Mouse (Mus musculus) limb, embryonic 14.5 days (tissue): ENCODE data around the gene Dstyk. TPM values are rescaled to one million over a fixed set of nuclear protein-coding genes. Genes with fewer than 3 reads are reported as not detected.

Experiments used
- ATAC-seq: fragments of 200-750 bp; cut with Nextera tagmentation; 2 replicates; pipeline ENCODE4 v1.8.0; 2017; ENCODE audit warnings: low read depth, moderate number of reproducible peaks, moderate TSS enrichment; ENCODE audit not compliant: low FRiP score
- DNase-seq: peaks from one replicate; pipeline ENCODE4 v3.0.0-alpha.2; 2015; ENCODE audit warnings: low spot score
- H3K27ac ChIP-seq: fragments of 300-500 bp; sonication (generic); replicated peaks from 2 replicates; pipeline ENCODE4 v1.5.1; 2014; ENCODE audit warnings: low read depth, mild to moderate bottlenecking, low read length, moderate library complexity, mixed read lengths
- H3K27me3 ChIP-seq: fragments of 300-500 bp; sonication (generic); 2 replicates; pipeline ENCODE4 v1.6.1; 2014; ENCODE audit warnings: low read length, mixed read lengths; ENCODE audit not compliant: control insufficient read depth, insufficient read depth
- H3K36me3 ChIP-seq: fragments of 300-500 bp; sonication (generic); 2 replicates; pipeline ENCODE4 v1.6.1; 2014; ENCODE audit warnings: mild to moderate bottlenecking, low read length, moderate library complexity, mixed read lengths; ENCODE audit not compliant: control insufficient read depth, insufficient read depth
- H3K4me1 ChIP-seq: fragments of 300-500 bp; sonication (generic); 2 replicates; pipeline ENCODE4 v1.6.1; 2014; ENCODE audit warnings: antibody characterized with exemption, low read length, mixed read lengths; ENCODE audit not compliant: control insufficient read depth, insufficient read depth
- H3K4me2 ChIP-seq: fragments of 300-500 bp; sonication (generic); replicated peaks from 2 replicates; pipeline ENCODE4 v1.6.1; 2014; ENCODE audit warnings: low read depth, mild to moderate bottlenecking, low read length, moderate library complexity; ENCODE audit not compliant: severe bottlenecking
- H3K4me3 ChIP-seq: fragments of 300-500 bp; sonication (generic); replicated peaks from 2 replicates; pipeline ENCODE4 v1.5.1; 2014; ENCODE audit warnings: low read length
- H3K9ac ChIP-seq: fragments of 300-500 bp; sonication (generic); 2 replicates; pipeline ENCODE4 v1.6.1; 2014; ENCODE audit warnings: mild to moderate bottlenecking, low read depth, low read length, moderate library complexity; ENCODE audit not compliant: severe bottlenecking
- H3K9me3 ChIP-seq: fragments of 300-500 bp; sonication (generic); 2 replicates; pipeline ENCODE4 v1.6.1; 2016; ENCODE audit warnings: low read length; ENCODE audit not compliant: control insufficient read depth
- POLR2A ChIP-seq: fragments of 200-500 bp; IDR thresholded peaks from 2 replicates; pipeline ENCODE4 v1.8.0; 2012; ENCODE audit warnings: inconsistent platforms, mild to moderate bottlenecking, moderate library complexity, borderline replicate concordance; ENCODE audit not compliant: insufficient read depth, insufficient read length; ENCODE audit errors: extremely low read depth
- WGBS: fragments of 180-500 bp; shearing (Covaris S2); extraction: QIAGEN DNeasy Blood & Tissue Kit; methylation state at CpG from one replicate; pipeline ENCODE4 v1.1.7; 2014; 5-methylcytosine and 5-hydroxymethylcytosine counted together
- polyA plus RNA-seq, 2 experiments: library from polyadenylated mRNA; depleted of rRNA in 1 of 2; stranded (reverse) in 1 of 2; unstranded in 1 of 2; fragments of >200 nt; fragmentation: Nextera tagmentation in 1 of 2; extraction: Ambion mirVana in 1 of 2; gene quantifications; 2 replicates each; pipeline versions ENCODE4 v1.2.1 to v1.2.3; 2012 to 2014

Gene Dstyk
- polyA plus RNA-seq, 2 experiments = 17.1 to 18.3 TPM

GRCm38 (mm10) chr1:132425600-132425999 lies 8.2 kb downstream of the Dstyk start:
- H3K4me1 ChIP-seq = no peaks in the 10 kb centered on the region; the same call in 1 of the 2 replicates
- ATAC-seq = no peak
- H3K9me3 ChIP-seq = no peaks in the 10 kb centered on the region
- H3K4me2 ChIP-seq = no peak overlapping the region
- no peak for TF ChIP-seq POLR2A
- no peak overlapping the region for H3K4me3 ChIP-seq
- H3K27me3 ChIP-seq = no peaks in the 10 kb centered on the region
- no peak for DNase-seq
- 0 out of 2 replicates have a peak, but pooled peaks cover 8% of the 10 kb centered on the region for H3K36me3 ChIP-seq
- H3K27ac ChIP-seq = no peak overlapping the region
- H3K9ac ChIP-seq = no peak overlapping the region

- no peak overlapping the region for H3K27ac ChIP-seq
- H3K9me3 ChIP-seq = no peaks in the 10 kb centered on the region
- DNase-seq (no peak), ATAC-seq (no peak)
- no peak overlapping the region for H3K4me2 ChIP-seq
- H3K27me3 ChIP-seq = no peaks in the 10 kb centered on the region
- no peak overlapping the region for H3K9ac ChIP-seq
- 0 out of 2 replicates have a peak, but pooled peaks cover 3% of the 10 kb centered on the region for H3K4me1 ChIP-seq
- no peak overlapping the region for H3K4me3 ChIP-seq
- TF ChIP-seq POLR2A = no peak
- H3K36me3 ChIP-seq = peaks cover 22% of the 10 kb centered on the region
- WGBS = 24% methylated on average over 3 of the region's 3 CpGs
Observed at GRCm38 (mm10) chr1:132430818-132431217, 13.5 kb downstream of the Dstyk start.

GRCm38 (mm10) chr1:132431716-132432115 lies 14.4 kb downstream of the Dstyk start:
- Histone ChIP-seq H3K4me2 (no peak overlapping the region), H3K27me3 (no peaks in the 10 kb centered on the region), H3K9ac (no peak overlapping the region), H3K36me3 (peaks cover 31% of the 10 kb centered on the region), H3K9me3 (no peaks in the 10 kb centered on the region), H3K4me1 (0 out of 2 replicates have a peak, but pooled peaks cover 3% of the 10 kb centered on the region), H3K27ac (no peak overlapping the region), H3K4me3 (no peak overlapping the region)
- ATAC-seq (no peak), DNase-seq (peak; percentile 11)
- WGBS = 53% methylated on average over 9 of the region's 9 CpGs
- TF ChIP-seq POLR2A = no peak

GRCm38 (mm10) chr1:132433349-132433748 lies 16.0 kb downstream of the Dstyk start:
- no peak for TF ChIP-seq POLR2A
- no peaks in the 10 kb centered on the region for H3K27me3 ChIP-seq
- DNase-seq = no peak
- 0 out of 2 replicates have a peak, but pooled peaks cover 3% of the 10 kb centered on the region for H3K4me1 ChIP-seq
- H3K4me2 ChIP-seq = no peak overlapping the region
- no peaks in the 10 kb centered on the region for H3K9me3 ChIP-seq
- H3K36me3 ChIP-seq = peaks cover 36% of the 10 kb centered on the region
- no peak overlapping the region for H3K27ac ChIP-seq
- no peak for ATAC-seq
- no peak overlapping the region for H3K4me3 ChIP-seq
- H3K9ac ChIP-seq = no peak overlapping the region
- 56% methylated on average over 5 of the region's 5 CpGs for WGBS

GRCm38 (mm10) chr1:132434032-132434431 lies 16.7 kb downstream of the Dstyk start:
- Histone ChIP-seq H3K9ac (no peak overlapping the region), H3K27me3 (no peaks in the 10 kb centered on the region), H3K4me3 (no peak overlapping the region), H3K4me2 (no peak overlapping the region), H3K9me3 (no peaks in the 10 kb centered on the region), H3K4me1 (0 out of 2 replicates have a peak, but pooled peaks cover 3% of the 10 kb centered on the region), H3K36me3 (peaks cover 36% of the 10 kb centered on the region), H3K27ac (no peak overlapping the region)
- no peak for DNase-seq
- no peak for ATAC-seq
- TF ChIP-seq POLR2A = no peak
- 86% methylated on average over 12 of the region's 12 CpGs for WGBS
